Mouse (Mus musculus): ENCODE results near the gene Cdhr2. TPM values are rescaled to one million over a fixed set of nuclear protein-coding genes. Genes with fewer than 3 reads are reported as not detected.

Gene Cdhr2
- polyA plus RNA-seq, 1 experiment from 2014 or later = not detected

DNA sequence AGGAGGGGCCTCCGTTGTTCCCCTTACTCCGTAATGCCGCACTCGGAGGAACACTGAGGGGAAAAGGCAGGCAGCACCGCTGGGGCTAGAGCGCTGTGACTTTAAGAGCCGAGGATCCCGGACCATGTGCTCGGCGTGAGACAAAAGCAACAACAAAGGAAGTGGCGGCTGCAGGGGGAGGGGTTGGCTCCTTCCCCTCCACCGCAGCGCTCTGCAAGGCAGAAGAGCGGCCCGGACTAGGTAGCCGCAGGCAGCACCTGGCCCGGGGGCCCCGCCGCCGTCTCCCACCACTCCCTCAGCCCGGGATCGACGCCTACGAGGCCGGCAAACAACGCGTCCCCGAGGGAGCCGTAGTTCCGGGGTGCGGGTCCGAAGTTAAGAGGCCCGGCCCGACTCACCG, 14.2 kb upstream of the Cdhr2 start:
- H3K9me3 ChIP-seq (replicated peaks; ENCODE audit: control insufficient read depth, low read length) = no peaks in the 10 kb centered on the region
- peak overlapping the region; percentile 93 for H3K27ac ChIP-seq (replicated peaks; ENCODE audit: low read depth, low read length)
- peak overlapping the region; percentile 74 for H3K4me2 ChIP-seq (ENCODE audit: low read depth, low read length)
- H3K4me1 ChIP-seq (ENCODE audit: control insufficient read depth, insufficient read depth, low read length) = peaks cover under 1% of the 10 kb centered on the region; the same call in 1 of the 2 replicates
- DNase-seq (ENCODE audit: low spot score) = peak; percentile 89
- peaks cover 13% of the 10 kb centered on the region for H3K36me3 ChIP-seq (replicated peaks; ENCODE audit: control insufficient read depth, insufficient read depth, low read depth, low read length)
- peak overlapping the region; percentile 92 for H3K4me3 ChIP-seq (ENCODE audit: low read depth, low read length)
- H3K27me3 ChIP-seq (ENCODE audit: control insufficient read depth, insufficient read depth, low read length) = no peaks in the 10 kb centered on the region
- ATAC-seq (replicated peaks; ENCODE audit: insufficient number of reproducible peaks, low FRiP score, low TSS enrichment, low read depth) = peak; percentile 63
- H3K9ac ChIP-seq (replicated peaks; ENCODE audit: low read length) = peak overlapping the region; percentile 90
- 0% methylated on average over 35 of the region's 35 CpGs for WGBS

DNA sequence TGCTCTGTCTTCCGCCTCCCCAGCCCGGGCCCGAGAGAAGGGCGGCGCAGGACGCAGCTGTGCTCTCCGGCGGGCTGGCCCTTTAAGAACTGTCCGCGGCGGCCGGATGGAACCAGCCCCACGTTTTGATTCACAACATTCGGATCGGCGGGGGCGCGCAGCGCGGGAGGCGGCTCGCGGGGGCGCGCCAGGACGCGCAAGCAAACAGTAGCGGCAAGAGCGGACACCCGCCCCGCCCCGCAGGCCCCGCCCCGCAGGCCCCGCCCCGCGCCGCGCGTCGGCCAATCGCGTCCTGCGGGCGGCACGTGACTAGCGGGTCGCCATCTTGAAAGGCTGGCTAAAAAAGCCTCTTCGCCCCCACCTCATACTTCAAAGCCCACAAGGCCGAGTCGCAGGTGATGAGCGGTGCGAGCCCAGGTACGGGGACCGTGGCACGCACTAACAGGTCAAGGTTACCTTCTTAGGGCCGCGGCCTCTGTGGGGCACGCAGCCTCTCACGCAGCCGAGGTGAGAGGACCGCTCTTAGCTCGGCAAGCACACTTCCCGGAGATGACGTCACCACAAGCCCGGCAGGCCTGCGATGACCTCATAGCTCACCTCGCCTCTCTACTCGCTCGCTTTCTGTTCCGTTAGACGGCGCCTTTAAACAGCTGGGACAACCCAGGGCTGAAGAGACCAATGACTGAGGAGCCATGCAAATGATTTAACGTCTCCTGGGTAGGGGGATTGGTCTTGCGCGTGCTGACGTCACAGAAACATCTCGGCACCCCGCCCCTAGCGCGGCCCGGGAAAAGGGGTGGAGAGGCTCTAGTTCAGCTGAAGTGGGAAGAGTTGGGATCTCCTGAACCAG, 13.5 kb upstream of the Cdhr2 start:
- peak; percentile 96 for DNase-seq (ENCODE audit: low spot score)
- Histone ChIP-seq H3K9ac (replicated peaks; ENCODE audit: low read length) (peak overlapping the region; percentile 90), H3K36me3 (replicated peaks; ENCODE audit: control insufficient read depth, insufficient read depth, low read depth, low read length) (peaks cover 8% of the 10 kb centered on the region), H3K4me1 (ENCODE audit: control insufficient read depth, insufficient read depth, low read length) (peaks cover 5% of the 10 kb centered on the region; the same call in 1 of the 2 replicates), H3K27ac (replicated peaks; ENCODE audit: low read depth, low read length) (peak overlapping the region; percentile 93), H3K4me3 (ENCODE audit: low read depth, low read length) (peak overlapping the region; percentile 92), H3K4me2 (ENCODE audit: low read depth, low read length) (peak overlapping the region; percentile 74), H3K9me3 (replicated peaks; ENCODE audit: control insufficient read depth, low read length) (no peaks in the 10 kb centered on the region), H3K27me3 (ENCODE audit: control insufficient read depth, insufficient read depth, low read length) (no peaks in the 10 kb centered on the region)
- peak; percentile 88 for ATAC-seq (replicated peaks; ENCODE audit: insufficient number of reproducible peaks, low FRiP score, low TSS enrichment, low read depth)
- WGBS = under 1% methylated on average over 75 of the region's 82 CpGs

DNA sequence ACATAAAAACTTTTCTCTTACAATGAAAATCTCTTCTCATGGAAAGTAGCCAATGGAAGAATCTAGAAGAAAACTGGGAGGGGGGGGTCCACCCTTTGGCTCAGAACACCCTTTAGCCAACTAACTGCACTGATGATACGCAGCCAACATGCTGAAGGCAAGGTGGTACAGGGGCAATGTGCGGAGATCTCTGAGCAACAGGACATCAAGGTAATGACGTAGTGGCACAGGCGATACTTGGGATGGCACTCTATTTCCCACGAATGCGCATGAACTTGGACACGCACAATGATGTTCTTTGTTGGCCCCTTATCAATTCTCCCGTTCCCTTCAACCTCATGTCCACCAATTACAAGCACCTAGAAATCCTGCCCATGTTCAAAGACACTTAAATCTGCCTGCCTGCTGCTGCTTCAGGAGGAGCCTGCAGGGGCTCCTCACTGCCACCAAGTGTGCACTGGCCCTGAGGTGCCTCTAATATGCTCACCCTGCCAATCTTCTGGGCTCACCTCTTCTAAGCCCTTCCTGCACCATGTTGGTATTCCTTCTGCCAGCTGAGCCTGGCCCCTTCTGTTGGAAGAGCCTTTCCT, 11.0 kb upstream of the Cdhr2 start:
- no peak for DNase-seq (ENCODE audit: low spot score)
- WGBS = 93% methylated on average over 8 of the region's 8 CpGs
- H3K9me3 ChIP-seq (replicated peaks; ENCODE audit: control insufficient read depth, low read length) = no peaks in the 10 kb centered on the region

DNA sequence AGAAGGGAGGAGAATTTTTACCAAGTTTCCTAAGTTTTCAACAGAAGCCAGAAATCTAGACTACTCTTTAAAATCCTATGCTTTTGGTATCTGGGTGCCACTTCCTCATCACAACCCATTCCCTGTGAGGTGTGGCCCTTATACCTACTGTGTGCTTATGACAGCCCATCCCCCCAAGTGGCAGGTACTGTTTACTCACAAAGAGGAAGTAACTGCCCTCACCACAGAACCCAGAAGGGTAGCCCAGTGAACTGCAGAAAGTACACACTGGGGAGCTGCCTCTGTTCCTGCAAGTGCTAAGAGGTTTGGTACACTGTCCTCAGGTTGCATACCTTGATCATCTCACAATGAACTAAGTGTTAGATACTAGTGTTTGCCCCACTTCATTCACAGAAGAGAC, 9.5 kb upstream of the Cdhr2 start:
- Histone ChIP-seq H3K9me3 (replicated peaks; ENCODE audit: control insufficient read depth, low read length) (no peaks in the 10 kb centered on the region), H3K27me3 (ENCODE audit: control insufficient read depth, insufficient read depth, low read length) (no peaks in the 10 kb centered on the region), H3K27ac (replicated peaks; ENCODE audit: low read depth, low read length) (no peak overlapping the region), H3K36me3 (replicated peaks; ENCODE audit: control insufficient read depth, insufficient read depth, low read depth, low read length) (no peaks in the 10 kb centered on the region), H3K4me3 (ENCODE audit: low read depth, low read length) (peak overlapping the region; percentile 97; the same call in 1 of the 2 replicates), H3K4me2 (ENCODE audit: low read depth, low read length) (no peak overlapping the region; the same call in 1 of the 2 replicates), H3K9ac (replicated peaks; ENCODE audit: low read length) (no peak overlapping the region), H3K4me1 (ENCODE audit: control insufficient read depth, insufficient read depth, low read length) (peaks cover 5% of the 10 kb centered on the region; the same call in 1 of the 2 replicates)
- DNase-seq (ENCODE audit: low spot score) (no peak), ATAC-seq (replicated peaks; ENCODE audit: insufficient number of reproducible peaks, low FRiP score, low TSS enrichment, low read depth) (no peak)

More for the DNA sequence above, 11.0 kb upstream of the Cdhr2 start:
- Histone ChIP-seq H3K36me3 (replicated peaks; ENCODE audit: control insufficient read depth, insufficient read depth, low read depth, low read length) (no peaks in the 10 kb centered on the region), H3K4me3 (ENCODE audit: low read depth, low read length) (no peak overlapping the region), H3K27ac (replicated peaks; ENCODE audit: low read depth, low read length) (no peak overlapping the region), H3K4me2 (ENCODE audit: low read depth, low read length) (no peak overlapping the region), H3K27me3 (ENCODE audit: control insufficient read depth, insufficient read depth, low read length) (no peaks in the 10 kb centered on the region), H3K9ac (replicated peaks; ENCODE audit: low read length) (no peak overlapping the region), H3K4me1 (ENCODE audit: control insufficient read depth, insufficient read depth, low read length) (peaks cover 5% of the 10 kb centered on the region; the same call in 1 of the 2 replicates)
- ATAC-seq (replicated peaks; ENCODE audit: insufficient number of reproducible peaks, low FRiP score, low TSS enrichment, low read depth) = no peak

DNA sequence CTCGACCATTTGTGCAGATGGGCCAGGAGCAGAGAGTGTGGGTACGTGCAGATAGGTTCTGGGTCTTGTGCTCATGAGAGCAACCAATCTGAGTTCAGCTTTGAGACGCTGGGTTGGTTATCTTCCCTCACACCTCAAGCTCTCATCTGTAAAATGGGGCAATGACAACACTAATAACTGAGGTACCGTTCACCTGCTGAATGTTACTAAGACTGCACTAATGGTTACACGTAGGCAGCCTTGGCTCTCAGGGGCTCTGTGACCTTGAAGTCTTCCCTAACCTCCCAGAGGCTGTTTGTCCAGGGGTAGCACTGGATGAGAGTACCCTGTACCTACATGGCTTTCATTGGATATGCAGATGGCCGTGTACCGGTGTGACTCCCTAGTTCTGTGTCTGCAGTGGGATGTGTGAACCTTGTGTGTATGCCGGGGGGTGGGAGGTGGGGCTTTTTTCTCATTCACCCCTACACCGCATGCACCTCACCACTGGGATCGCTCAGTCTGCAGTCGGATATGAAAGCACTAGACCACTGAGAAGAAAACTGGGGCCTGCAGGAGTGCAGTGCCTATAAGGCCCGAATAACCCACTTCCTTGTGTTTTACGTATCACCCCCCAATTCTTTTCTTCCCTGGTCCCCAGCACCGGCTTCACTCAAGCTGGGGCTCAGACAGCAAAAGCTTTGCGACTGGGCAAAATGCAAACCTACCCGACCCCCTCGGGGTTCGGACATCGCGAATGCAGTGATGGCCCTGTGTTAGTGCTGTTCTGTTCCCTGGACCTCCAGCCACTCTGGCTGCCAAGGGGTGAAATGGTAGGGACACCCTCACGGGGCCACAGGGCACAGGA, 8.3 kb upstream of the Cdhr2 start:
- H3K27ac ChIP-seq (replicated peaks; ENCODE audit: low read depth, low read length) = peak overlapping the region; percentile 65
- H3K4me1 ChIP-seq (ENCODE audit: control insufficient read depth, insufficient read depth, low read length) = peaks cover 5% of the 10 kb centered on the region; the same call in 1 of the 2 replicates
- H3K9me3 ChIP-seq (replicated peaks; ENCODE audit: control insufficient read depth, low read length) = no peaks in the 10 kb centered on the region
- no peaks in the 10 kb centered on the region for H3K36me3 ChIP-seq (replicated peaks; ENCODE audit: control insufficient read depth, insufficient read depth, low read depth, low read length)
- H3K4me3 ChIP-seq (ENCODE audit: low read depth, low read length) = peak overlapping the region; percentile 97
- no peaks in the 10 kb centered on the region for H3K27me3 ChIP-seq (ENCODE audit: control insufficient read depth, insufficient read depth, low read length)
- ATAC-seq (replicated peaks; ENCODE audit: insufficient number of reproducible peaks, low FRiP score, low TSS enrichment, low read depth) (no peak), DNase-seq (ENCODE audit: low spot score) (no peak)
- peak overlapping the region; percentile 92 for H3K9ac ChIP-seq (replicated peaks; ENCODE audit: low read length)
- WGBS = 14% methylated on average over 21 of the region's 21 CpGs
- H3K4me2 ChIP-seq (ENCODE audit: low read depth, low read length) = peak overlapping the region; percentile 73

DNA sequence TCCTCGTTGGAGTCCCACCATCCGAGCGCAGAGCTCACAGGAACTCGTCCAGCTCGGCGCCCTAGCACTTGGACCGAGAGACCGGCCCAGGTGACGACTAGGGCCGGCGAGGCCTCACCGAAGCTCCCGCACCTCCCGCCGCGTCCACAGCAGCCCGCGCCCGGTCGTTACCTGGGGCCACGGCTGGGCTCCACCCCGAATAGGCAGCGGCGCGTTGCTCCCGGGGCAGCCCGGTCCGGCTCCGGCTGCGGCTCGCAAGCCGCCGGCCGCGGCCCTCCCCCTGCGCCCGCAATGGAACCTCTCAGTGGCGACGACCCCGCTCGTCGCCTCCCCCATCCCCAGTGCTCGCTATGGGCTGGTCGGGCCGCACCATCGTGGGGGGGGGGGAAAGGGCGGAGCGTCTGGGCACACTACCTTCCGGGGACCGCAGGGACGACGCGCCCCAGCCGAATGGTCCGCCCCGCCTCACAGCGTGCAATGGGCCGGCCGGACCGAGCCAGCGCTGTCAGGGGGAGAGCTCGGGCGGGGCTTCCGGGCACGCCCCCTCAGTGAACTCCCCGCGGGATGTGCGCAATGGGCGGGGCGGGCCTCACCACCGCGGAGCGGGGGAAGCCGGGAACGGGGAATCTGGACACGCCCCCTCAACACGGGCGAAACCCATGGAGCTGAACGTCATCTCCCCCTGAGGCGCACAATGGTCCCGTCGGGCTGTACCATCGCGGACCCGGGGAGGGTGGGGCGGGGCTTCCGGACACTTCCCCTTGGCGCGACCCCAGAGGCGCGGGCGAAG, 7.5 kb upstream of the Cdhr2 start, which contains the start of gene Rnf44:
TSS of gene Rnf44 (minus strand) at position 350 of the 790 bp plus-strand sequence.
- Histone ChIP-seq H3K4me1 (ENCODE audit: control insufficient read depth, insufficient read depth, low read length) (peaks cover 5% of the 10 kb centered on the region; the same call in 1 of the 2 replicates), H3K36me3 (replicated peaks; ENCODE audit: control insufficient read depth, insufficient read depth, low read depth, low read length) (no peaks in the 10 kb centered on the region), H3K9me3 (replicated peaks; ENCODE audit: control insufficient read depth, low read length) (no peaks in the 10 kb centered on the region), H3K27me3 (ENCODE audit: control insufficient read depth, insufficient read depth, low read length) (no peaks in the 10 kb centered on the region), H3K27ac (replicated peaks; ENCODE audit: low read depth, low read length) (peak within 1 kb of the TSS; percentile 83), H3K4me2 (ENCODE audit: low read depth, low read length) (peak within 1 kb of the TSS; percentile 73), H3K9ac (replicated peaks; ENCODE audit: low read length) (peak within 1 kb of the TSS; percentile 92), H3K4me3 (ENCODE audit: low read depth, low read length) (peak within 1 kb of the TSS; percentile 97)
- peak; percentile 98 for DNase-seq (ENCODE audit: low spot score)
- peak; percentile 98 for ATAC-seq (replicated peaks; ENCODE audit: insufficient number of reproducible peaks, low FRiP score, low TSS enrichment, low read depth)
- WGBS = under 1% methylated on average over 77 of the region's 92 CpGs

DNA sequence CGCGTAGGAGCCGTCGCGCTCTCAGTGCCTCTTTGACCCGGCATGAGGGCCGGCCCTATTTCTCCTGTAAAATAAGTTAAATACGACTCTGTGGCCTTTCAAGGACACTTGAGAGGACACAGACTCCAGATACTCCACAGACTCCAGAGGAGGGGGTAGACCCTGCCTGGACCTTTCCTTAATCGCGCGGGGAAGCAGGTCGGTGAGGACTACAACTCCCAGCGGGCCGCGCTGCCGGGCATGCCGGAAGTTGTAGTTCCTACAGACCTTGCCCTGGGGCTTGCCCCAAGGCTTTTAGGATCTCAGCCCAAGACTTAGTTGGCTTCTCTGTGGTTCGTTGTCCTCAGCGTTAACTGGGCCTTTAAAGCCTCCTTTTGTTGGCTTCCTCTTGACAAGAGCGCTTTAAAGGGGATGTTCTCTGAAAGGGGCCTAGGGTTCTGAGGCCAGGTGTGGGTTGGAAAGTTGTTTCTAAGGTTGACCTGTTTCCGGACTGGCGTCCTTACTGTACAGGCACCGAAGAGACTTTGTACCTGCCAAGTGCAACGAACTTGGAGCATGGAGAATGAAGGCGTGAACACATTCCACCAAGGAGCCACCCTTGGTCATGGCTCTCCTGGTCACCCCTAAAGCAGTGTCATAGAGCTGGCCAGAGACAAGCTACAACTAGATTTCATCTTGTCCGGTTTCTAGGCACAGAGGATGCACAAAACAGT, 6.8 kb upstream of the Cdhr2 start:
- Histone ChIP-seq H3K27me3 (ENCODE audit: control insufficient read depth, insufficient read depth, low read length) (no peaks in the 10 kb centered on the region), H3K9ac (replicated peaks; ENCODE audit: low read length) (peak overlapping the region; percentile 67), H3K4me1 (ENCODE audit: control insufficient read depth, insufficient read depth, low read length) (peaks cover 5% of the 10 kb centered on the region; the same call in 1 of the 2 replicates), H3K9me3 (replicated peaks; ENCODE audit: control insufficient read depth, low read length) (no peaks in the 10 kb centered on the region), H3K27ac (replicated peaks; ENCODE audit: low read depth, low read length) (peak overlapping the region; percentile 83), H3K36me3 (replicated peaks; ENCODE audit: control insufficient read depth, insufficient read depth, low read depth, low read length) (no peaks in the 10 kb centered on the region), H3K4me2 (ENCODE audit: low read depth, low read length) (peak overlapping the region; percentile 36), H3K4me3 (ENCODE audit: low read depth, low read length) (peak overlapping the region; percentile 97)
- DNase-seq (ENCODE audit: low spot score) (peak; percentile 84), ATAC-seq (replicated peaks; ENCODE audit: insufficient number of reproducible peaks, low FRiP score, low TSS enrichment, low read depth) (peak; percentile 79)
- WGBS = 18% methylated on average over 26 of the region's 26 CpGs
